Mouse (Mus musculus): ENCODE data around the gene Vkorc1. TPM values are rescaled to one million over a fixed set of nuclear protein-coding genes. Genes with fewer than 3 reads are reported as not detected.

The Vkorc1 gene
- polyA plus RNA-seq, 1 experiment from 2014 or later: 134 TPM

- H3K36me3 ChIP-seq (ENCODE audit: insufficient read depth, low read length): peaks cover 12% of the 10 kb centered on the region
Observed at GRCm38 (mm10) chr7:127908656-127909055, 13.2 kb upstream of the Vkorc1 start.

GRCm38 (mm10) chr7:127907939-127908338 is 12.5 kb upstream of the Vkorc1 start:
- no peak overlapping the region for H3K9ac ChIP-seq (replicated peaks; ENCODE audit: low read depth)
- no peaks in the 10 kb centered on the region for H3K9me3 ChIP-seq (ENCODE audit: low read length)
- no peak for DNase-seq (ENCODE audit: low spot score)
- H3K4me2 ChIP-seq (replicated peaks; ENCODE audit: low read depth, low read length): no peak overlapping the region
- no peaks in the 10 kb centered on the region for H3K27me3 ChIP-seq (replicated peaks; ENCODE audit: insufficient read depth, low read length)
- H3K4me1 ChIP-seq (ENCODE audit: insufficient read depth, low read depth, low read length): 0 out of 2 replicates have a peak, but pooled peaks cover 6% of the 10 kb centered on the region
- no peak for ATAC-seq
- WGBS: 92% methylated on average over 12 of the region's 12 CpGs
- TF ChIP-seq CTCF (IDR thresholded peaks at IDR 0.05) (no peak), EP300 (IDR thresholded peaks at IDR 0.05) (no peak)
- peaks cover 12% of the 10 kb centered on the region for H3K36me3 ChIP-seq (ENCODE audit: insufficient read depth, low read length)
- H3K27ac ChIP-seq (ENCODE audit: low read length): no peak overlapping the region
- H3K4me3 ChIP-seq (ENCODE audit: low read depth, low read length): no peak overlapping the region

More at GRCm38 (mm10) chr7:127908656-127909055, 13.2 kb upstream of the Vkorc1 start:
- Histone ChIP-seq H3K9me3 (ENCODE audit: low read length) (no peaks in the 10 kb centered on the region), H3K4me1 (ENCODE audit: insufficient read depth, low read depth, low read length) (0 out of 2 replicates have a peak, but pooled peaks cover 9% of the 10 kb centered on the region), H3K4me2 (replicated peaks; ENCODE audit: low read depth, low read length) (no peak overlapping the region), H3K9ac (replicated peaks; ENCODE audit: low read depth) (no peak overlapping the region), H3K4me3 (ENCODE audit: low read depth, low read length) (no peak overlapping the region), H3K27me3 (replicated peaks; ENCODE audit: insufficient read depth, low read length) (no peaks in the 10 kb centered on the region), H3K27ac (ENCODE audit: low read length) (no peak overlapping the region)
- ATAC-seq (no peak), DNase-seq (ENCODE audit: low spot score) (no peak)
- no peak for TF ChIP-seq CTCF (IDR thresholded peaks at IDR 0.05)
- no peak for TF ChIP-seq EP300 (IDR thresholded peaks at IDR 0.05)
- WGBS: 81% methylated on average over 4 of the region's 4 CpGs

- Histone ChIP-seq H3K9ac (replicated peaks; ENCODE audit: low read depth) (peak within 1 kb of the TSS; percentile 91), H3K4me2 (replicated peaks; ENCODE audit: low read depth, low read length) (peak within 1 kb of the TSS; percentile 82), H3K36me3 (ENCODE audit: insufficient read depth, low read length) (peaks cover 12% of the 10 kb centered on the region), H3K9me3 (ENCODE audit: low read length) (no peaks in the 10 kb centered on the region), H3K4me1 (ENCODE audit: insufficient read depth, low read depth, low read length) (0 out of 2 replicates have a peak, but pooled peaks cover 3% of the 10 kb centered on the region), H3K27me3 (replicated peaks; ENCODE audit: insufficient read depth, low read length) (no peaks in the 10 kb centered on the region), H3K4me3 (ENCODE audit: low read depth, low read length) (peak within 1 kb of the TSS; percentile 72), H3K27ac (ENCODE audit: low read length) (peak within 1 kb of the TSS; percentile 54)
- ATAC-seq (peak; percentile 96), DNase-seq (ENCODE audit: low spot score) (peak; percentile 90)
- 5% methylated on average over 38 of the region's 38 CpGs for WGBS
- TF ChIP-seq EP300 (IDR thresholded peaks at IDR 0.05) (no peak), CTCF (IDR thresholded peaks at IDR 0.05) (peak; percentile 31; the same call in 1 of the 2 replicates)
Observed at GRCm38 (mm10) chr7:127903971-127904796, 8.8 kb upstream of the Vkorc1 start, which contains the start of gene Bckdk. TSS of gene Bckdk (plus strand) at chr7:127904082.

GRCm38 (mm10) chr7:127901772-127902171 is 6.4 kb upstream of the Vkorc1 start:
- WGBS: 73% methylated on average over 2 of the region's 2 CpGs
- Histone ChIP-seq H3K27ac (ENCODE audit: low read length) (no peak overlapping the region), H3K27me3 (replicated peaks; ENCODE audit: insufficient read depth, low read length) (no peaks in the 10 kb centered on the region), H3K4me1 (ENCODE audit: insufficient read depth, low read depth, low read length) (0 out of 2 replicates have a peak, but pooled peaks cover 3% of the 10 kb centered on the region), H3K4me2 (replicated peaks; ENCODE audit: low read depth, low read length) (no peak overlapping the region), H3K9me3 (ENCODE audit: low read length) (no peaks in the 10 kb centered on the region), H3K9ac (replicated peaks; ENCODE audit: low read depth) (no peak overlapping the region), H3K36me3 (ENCODE audit: insufficient read depth, low read length) (no peaks in the 10 kb centered on the region), H3K4me3 (ENCODE audit: low read depth, low read length) (no peak overlapping the region)
- no peak for DNase-seq (ENCODE audit: low spot score)
- ATAC-seq: no peak
- TF ChIP-seq CTCF (IDR thresholded peaks at IDR 0.05) (no peak), EP300 (IDR thresholded peaks at IDR 0.05) (no peak)

DNA sequence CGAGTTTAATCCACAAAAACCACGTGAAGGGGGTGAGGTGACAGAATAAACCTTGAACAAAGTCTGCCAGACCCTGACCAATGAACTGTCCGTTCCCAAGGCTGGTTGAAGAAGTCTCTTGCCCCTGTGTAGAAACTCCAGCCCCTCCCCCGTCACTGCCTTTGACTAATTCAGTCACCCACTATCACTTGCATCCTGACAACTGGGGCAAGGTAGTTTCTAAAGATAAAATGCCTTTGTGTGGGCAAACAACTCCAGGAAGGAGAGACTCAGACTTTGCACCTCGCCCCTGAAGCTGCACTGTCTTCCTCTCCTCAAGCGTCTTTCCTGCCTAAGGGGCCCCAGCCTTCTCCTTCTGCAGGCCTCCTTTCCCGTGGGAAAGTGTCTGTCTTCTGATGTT is 4.6 kb upstream of the Vkorc1 start:
- Histone ChIP-seq H3K4me2 (replicated peaks; ENCODE audit: low read depth, low read length) (no peak overlapping the region), H3K36me3 (ENCODE audit: insufficient read depth, low read length) (no peaks in the 10 kb centered on the region), H3K27me3 (replicated peaks; ENCODE audit: insufficient read depth, low read length) (no peaks in the 10 kb centered on the region), H3K4me3 (ENCODE audit: low read depth, low read length) (no peak overlapping the region), H3K27ac (ENCODE audit: low read length) (no peak overlapping the region), H3K4me1 (ENCODE audit: insufficient read depth, low read depth, low read length) (0 out of 2 replicates have a peak, but pooled peaks cover 3% of the 10 kb centered on the region), H3K9me3 (ENCODE audit: low read length) (no peaks in the 10 kb centered on the region), H3K9ac (replicated peaks; ENCODE audit: low read depth) (no peak overlapping the region)
- WGBS: 16% methylated on average over 7 of the region's 7 CpGs
- ATAC-seq (no peak), DNase-seq (ENCODE audit: low spot score) (no peak)
- TF ChIP-seq CTCF (IDR thresholded peaks at IDR 0.05) (no peak), EP300 (IDR thresholded peaks at IDR 0.05) (no peak)

GRCm38 (mm10) chr7:127898179-127898956 is 3.0 kb upstream of the Vkorc1 start:
- no peak overlapping the region for H3K27ac ChIP-seq (ENCODE audit: low read length)
- no peak overlapping the region for H3K9ac ChIP-seq (replicated peaks; ENCODE audit: low read depth)
- TF ChIP-seq EP300 (IDR thresholded peaks at IDR 0.05) (no peak), CTCF (IDR thresholded peaks at IDR 0.05) (no peak)
- no peaks in the 10 kb centered on the region for H3K9me3 ChIP-seq (ENCODE audit: low read length)
- 38% methylated on average over 10 of the region's 10 CpGs for whole genome bisulfite sequencing
- ATAC-seq (no peak), DNase-seq (ENCODE audit: low spot score) (no peak)
- H3K4me1 ChIP-seq (ENCODE audit: insufficient read depth, low read depth, low read length): peaks cover 6% of the 10 kb centered on the region; the same call in 1 of the 2 replicates
- H3K27me3 ChIP-seq (replicated peaks; ENCODE audit: insufficient read depth, low read length): no peaks in the 10 kb centered on the region
- H3K4me2 ChIP-seq (replicated peaks; ENCODE audit: low read depth, low read length): no peak overlapping the region
- H3K4me3 ChIP-seq (ENCODE audit: low read depth, low read length): no peak overlapping the region
- H3K36me3 ChIP-seq (ENCODE audit: insufficient read depth, low read length): no peaks in the 10 kb centered on the region

Data from lung, postnatal 0 days (tissue).